1 mouse cellular context compared by ENCODE assay signal in the genomic region with DNA sequence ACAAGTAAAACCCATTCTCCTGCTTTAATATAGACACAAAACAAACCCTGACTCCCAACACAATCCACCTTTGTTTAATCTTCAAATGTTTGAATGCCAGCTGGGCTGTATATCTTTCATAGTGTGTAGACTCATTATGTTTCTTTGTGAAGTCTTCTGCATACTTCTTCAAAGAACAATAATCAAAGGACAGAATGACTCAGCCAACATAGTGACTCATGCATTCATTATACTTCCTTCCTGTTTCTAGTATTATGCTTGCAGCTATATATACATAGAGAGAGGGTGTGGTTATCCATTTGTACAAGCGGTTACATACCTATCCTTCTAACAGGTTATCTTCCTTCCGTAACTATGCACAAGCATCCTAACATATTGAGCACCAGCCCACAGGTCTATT.
TF ChIP-seq lines count a peak whose summit lies in the region.

No protein-coding gene starts in this region.

TF ChIP-seq in CH12.LX, 34 proteins besides CTCF, POLR2A, EP300 and RAD21 (continued from another document):
- TF ChIP-seq MAZ (IDR thresholded peaks at IDR 0.05; ENCODE audit: low read depth, low read length) (no peak), TBP (conservative IDR thresholded peaks at IDR 0.05; ENCODE audit: low read depth, low read length) (no peak), RCOR1 (conservative IDR thresholded peaks at IDR 0.05; ENCODE audit: low read depth, low read length) (no peak)
